ENCODE assay signal across 2 mouse cellular contexts in the genomic region with DNA sequence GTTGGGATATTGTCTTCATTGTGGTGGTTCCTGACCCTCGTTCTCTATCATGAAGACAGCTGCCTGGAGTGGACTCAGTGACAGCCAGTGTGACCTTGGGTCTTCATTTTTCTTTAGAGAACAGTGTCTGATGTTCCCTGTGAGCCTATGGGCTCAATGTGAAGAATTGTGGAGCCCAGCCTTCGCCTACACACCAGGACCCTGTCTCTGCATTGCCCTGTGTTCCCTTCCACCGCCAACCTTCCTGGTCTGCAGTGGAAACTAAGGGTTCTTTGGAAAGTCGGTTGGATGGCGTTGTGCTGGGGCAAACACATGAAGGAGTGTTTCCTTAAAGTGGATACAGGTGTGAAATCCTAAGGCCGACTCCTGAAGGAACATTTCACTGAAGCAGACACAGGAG. TPM values are rescaled to one million over a fixed set of nuclear protein-coding genes. Genes with fewer than 3 reads are reported as not detected.
"Had no signal": no experiment of that assay in that cellular context is flagged by ENCODE, and none has a peak within 500 bp of the region (broad histone marks: within the 10 kb centered on the region; RNA-seq: fewer than 3 reads in every experiment).

No protein-coding gene starts in this region.

RNA-seq across cellular contexts. Expression of gene H2-Q6, which starts 4.2 kb away (rescaled TPM):
- polyA plus RNA-seq: myocyte had no signal

RNA-seq across cellular contexts. Expression of gene H2-Q10, which starts 41.0 kb away (rescaled TPM):
- polyA plus RNA-seq: midbrain, embryonic 14.5 days had no signal
